ENCODE assay signal across 8 mouse cellular contexts in the genomic region with DNA sequence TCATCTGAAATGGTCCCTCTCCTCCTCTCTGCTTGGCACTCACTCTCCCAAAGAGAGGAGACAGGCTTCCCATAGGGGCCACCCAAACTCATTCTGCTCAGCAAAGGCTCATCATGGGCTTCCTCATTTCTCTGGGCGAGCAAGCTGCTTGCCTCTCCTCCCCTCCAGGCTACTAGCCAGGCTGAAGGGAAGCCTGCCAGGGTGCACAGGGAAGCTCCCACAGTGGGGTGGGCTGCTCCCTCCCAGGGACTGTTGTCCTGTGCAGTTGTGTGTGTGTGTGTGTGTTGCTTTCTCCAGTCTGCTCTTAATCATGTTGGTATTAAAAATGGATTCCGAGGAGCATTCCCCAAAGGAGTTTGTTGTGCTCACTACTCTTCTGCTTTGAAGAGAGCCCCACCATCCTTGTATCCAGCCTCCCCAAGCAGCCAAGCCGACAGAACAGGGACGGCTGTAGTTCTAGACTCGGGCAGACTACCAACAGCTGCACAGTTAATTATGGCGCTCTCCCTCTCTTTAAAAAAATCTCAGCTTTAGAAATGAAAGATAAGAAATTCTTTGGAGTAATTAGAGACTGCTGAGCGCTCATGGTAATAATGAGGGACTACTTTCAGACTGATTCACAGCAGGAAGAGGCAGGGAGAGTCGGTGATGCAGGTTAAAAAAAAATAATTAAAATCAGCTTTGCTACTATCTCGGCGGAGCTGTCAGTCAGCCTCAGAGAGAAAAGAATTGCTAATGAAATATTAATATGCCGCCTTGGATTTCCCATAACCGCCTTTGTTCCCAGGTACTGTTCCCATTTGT.
DNase-seq lines count a peak whose midpoint lies in the region; ATAC-seq and TF ChIP-seq lines count a peak whose summit lies in the region.

No protein-coding gene starts in this region.

- no peak overlapping the region for H3K9ac ChIP-seq in heart, embryonic 12.5 days

- ATAC-seq in heart, embryonic 12.5 days (ENCODE audit: insufficient number of reproducible peaks, low FRiP score): no peak

- no peaks in the 10 kb centered on the region for H3K36me3 ChIP-seq in heart, embryonic 12.5 days

- TF ChIP-seq CTCF in brain, embryonic 14.5 days (IDR thresholded peaks at IDR 0.05; ENCODE audit: borderline replicate concordance, extremely low read depth, insufficient read depth, insufficient read length): no peak
- no peak for TF ChIP-seq CTCF in olfactory bulb, adult 2 months (IDR thresholded peaks at IDR 0.05; ENCODE audit: insufficient read depth, low read depth, low read length)

- H3K4me3 ChIP-seq in heart, embryonic 12.5 days: no peak overlapping the region
- no peak overlapping the region for H3K4me3 ChIP-seq in olfactory bulb, adult 2 months (ENCODE audit: insufficient read depth, low read depth, low read length)

- DNase-seq in heart, adult 18-20 months: peak; percentile 4 to 44
- DNase-seq in brain, embryonic 14.5 days (ENCODE audit: low read depth): peak; percentile 93
- peak; percentile 52 to 63 for DNase-seq in frontal cortex, postnatal 10 days (ENCODE audit: low spot score in 2 of 2)
- DNase-seq in layer of hippocampus, adult 9-11 months: peak; percentile 33
- DNase-seq in liver: no peak
- no peak for DNase-seq in thymus, postnatal 14 days

- H3K27me3 ChIP-seq in heart, embryonic 12.5 days (replicated peaks): no peaks in the 10 kb centered on the region

- no peak overlapping the region for H3K4me2 ChIP-seq in heart, embryonic 12.5 days

- no peak for TF ChIP-seq POLR2A in brain, embryonic 14.5 days (IDR thresholded peaks at IDR 0.05; ENCODE audit: borderline replicate concordance, extremely low read depth, insufficient read depth, insufficient read length, poor library complexity, severe bottlenecking)
- no peak for TF ChIP-seq POLR2A in olfactory bulb, adult 2 months (IDR thresholded peaks at IDR 0.05; ENCODE audit: insufficient read depth, low read depth, low read length)

- peaks cover 18% of the 10 kb centered on the region; the same call in 1 of the 2 replicates for H3K4me1 ChIP-seq in heart, embryonic 12.5 days (replicated peaks)
- peaks cover 6% of the 10 kb centered on the region for H3K4me1 ChIP-seq in olfactory bulb, adult 2 months (ENCODE audit: control insufficient read depth, insufficient read depth, low read length)

- 50% methylated on average over 12 of the region's 12 CpGs for whole genome bisulfite sequencing in heart, embryonic 12.5 days
- WGBS in olfactory bulb, adult 2 months: 20% methylated on average over 12 of the region's 12 CpGs

- no peak overlapping the region for H3K27ac ChIP-seq in heart, embryonic 12.5 days (ENCODE audit: poor library complexity, severe bottlenecking)
- peak overlapping the region; percentile 39 for H3K27ac ChIP-seq in olfactory bulb, adult 2 months (ENCODE audit: insufficient read depth, low read depth, low read length)

- H3K9me3 ChIP-seq in heart, embryonic 12.5 days (replicated peaks): no peaks in the 10 kb centered on the region

Comparison
In these comparisons a context has a peak if more than half of its experiments do, and no peak if none do; other contexts are left out.
1. DNase-seq: peak in heart, adult 18-20 months (2 of 2), brain, embryonic 14.5 days (single experiment), frontal cortex, postnatal 10 days (2 of 2) and layer of hippocampus, adult 9-11 months (single experiment); none in liver (single experiment) and thymus, postnatal 14 days (single experiment).